Comparison of ENCODE assay signal across 20 mouse cellular contexts in the genomic region with DNA sequence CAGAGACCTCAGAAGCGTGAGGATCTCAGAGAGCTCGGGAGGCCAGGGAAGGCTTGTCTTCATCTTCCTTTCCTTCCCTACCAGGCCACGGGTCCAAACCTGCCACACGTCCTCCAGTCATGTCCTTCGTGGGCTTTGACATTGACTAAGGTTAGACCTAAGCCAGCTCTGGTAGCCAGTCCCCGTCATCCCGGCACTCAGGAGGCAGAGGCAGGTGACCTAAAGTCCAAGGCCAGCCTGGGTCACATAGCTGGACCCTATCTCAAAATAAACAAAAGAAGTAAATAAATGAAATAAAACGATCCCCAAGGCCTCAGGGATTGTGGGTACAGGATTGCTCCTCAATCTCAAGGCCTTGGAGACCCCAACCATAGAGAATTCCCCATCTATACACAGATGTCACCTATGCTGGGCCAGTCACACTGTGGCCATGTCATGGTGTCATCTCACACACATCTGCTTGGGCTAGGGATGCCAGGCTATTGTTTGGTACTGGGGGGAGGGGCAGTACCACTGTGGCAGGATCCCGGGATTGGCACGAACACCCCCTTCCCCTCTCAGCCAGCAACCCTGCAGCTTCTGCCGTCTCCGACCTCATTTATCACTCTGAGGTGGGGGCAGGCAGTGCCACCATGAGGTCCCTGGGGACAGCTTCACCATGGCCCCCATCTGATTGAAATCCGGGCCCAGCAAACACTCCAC. TPM values are rescaled to one million over a fixed set of nuclear protein-coding genes. Genes with fewer than 3 reads are reported as not detected.
DNase-seq lines count a peak whose midpoint lies in the region; ATAC-seq lines count a peak whose summit lies in the region.
"Had no signal": no experiment of that assay in that cellular context is flagged by ENCODE, and none has a peak within 500 bp of the region (broad histone marks: within the 10 kb centered on the region; RNA-seq: fewer than 3 reads in every experiment).

No protein-coding gene starts in this region.

- no peaks in the 10 kb centered on the region for H3K36me3 ChIP-seq in midbrain, embryonic 13.5 days
- H3K36me3 ChIP-seq in midbrain, embryonic 14.5 days (ENCODE audit: control insufficient read depth, insufficient read depth, low read length): no peaks in the 10 kb centered on the region
- no peaks in the 10 kb centered on the region for H3K36me3 ChIP-seq in hindbrain, embryonic 16.5 days (ENCODE audit: control insufficient read depth, insufficient read depth, low read length)
- H3K36me3 ChIP-seq: forebrain, embryonic 15.5 days; G1E; limb, embryonic 12.5 days had no signal

- ATAC-seq in midbrain, embryonic 13.5 days: no peak
- no peak for ATAC-seq in midbrain, embryonic 14.5 days (ENCODE audit: low FRiP score, low TSS enrichment)
- peak; percentile 46; the same call in 1 of the 2 replicates for ATAC-seq in hindbrain, embryonic 16.5 days
- ATAC-seq: CD4-positive, CD25-positive, alpha-beta regulatory T cell, adult 4 months; forebrain, embryonic 15.5 days; intestine, postnatal 0 days had no signal

- H3K9me3 ChIP-seq in midbrain, embryonic 13.5 days: peaks cover 3% of the 10 kb centered on the region; the same call in 1 of the 2 replicates
- no peaks in the 10 kb centered on the region for H3K9me3 ChIP-seq in midbrain, embryonic 14.5 days (ENCODE audit: control insufficient read depth, low read length)
- H3K9me3 ChIP-seq in hindbrain, embryonic 16.5 days (ENCODE audit: control insufficient read depth, low read length): no peaks in the 10 kb centered on the region
- H3K9me3 ChIP-seq: forebrain, embryonic 15.5 days had no signal

- 0 out of 2 replicates have a peak overlapping the region, but pooled peaks have one; percentile 19 for H3K27ac ChIP-seq in midbrain, embryonic 13.5 days
- H3K27ac ChIP-seq in midbrain, embryonic 14.5 days (replicated peaks; ENCODE audit: low read depth, low read length): no peak overlapping the region
- H3K27ac ChIP-seq in hindbrain, embryonic 16.5 days (ENCODE audit: low read depth, low read length): no peak overlapping the region
- H3K27ac ChIP-seq: forebrain, embryonic 15.5 days; limb, embryonic 12.5 days; macrophage had no signal

- H3K4me3 ChIP-seq in midbrain, embryonic 13.5 days (replicated peaks): no peak overlapping the region
- no peak overlapping the region for H3K4me3 ChIP-seq in midbrain, embryonic 14.5 days (replicated peaks; ENCODE audit: low read depth, low read length)
- no peak overlapping the region for H3K4me3 ChIP-seq in hindbrain, embryonic 16.5 days (ENCODE audit: low read length)
- H3K4me3 ChIP-seq: forebrain, embryonic 15.5 days; limb, embryonic 12.5 days had no signal

- 73% methylated on average over 13 of the region's 13 CpGs for WGBS in midbrain, embryonic 13.5 days
- 73% methylated on average over 13 of the region's 13 CpGs for WGBS in midbrain, embryonic 14.5 days
- WGBS in hindbrain, embryonic 16.5 days: 60% methylated on average over 13 of the region's 13 CpGs

- DNase-seq in cerebellum, adult 9-10 months: peak; percentile 17
- DNase-seq in cerebellum, postnatal 25 days: no peak
- peak; percentile 31 for DNase-seq in layer of hippocampus, adult 9-10 months (ENCODE audit: low spot score)
- DNase-seq in layer of hippocampus, postnatal 36 days: no peak
- DNase-seq in midbrain, embryonic 14.5 days: no peak
- no peak for DNase-seq in kidney, postnatal 25 days
- DNase-seq: cerebellum, adult 9-11 months; gastrocnemius, postnatal 36 days; kidney, postnatal 10 days; lung, adult 2 months; thymus, postnatal 25 days had no signal

- no peaks in the 10 kb centered on the region for H3K27me3 ChIP-seq in midbrain, embryonic 13.5 days
- H3K27me3 ChIP-seq in midbrain, embryonic 14.5 days (ENCODE audit: control insufficient read depth, insufficient read depth, low read length): no peaks in the 10 kb centered on the region
- H3K27me3 ChIP-seq in hindbrain, embryonic 16.5 days (replicated peaks; ENCODE audit: control insufficient read depth, insufficient read depth, low read length): no peaks in the 10 kb centered on the region
- H3K27me3 ChIP-seq: forebrain, embryonic 15.5 days had no signal

- H3K4me1 ChIP-seq in midbrain, embryonic 13.5 days (replicated peaks): peaks cover 24% of the 10 kb centered on the region
- H3K4me1 ChIP-seq in midbrain, embryonic 14.5 days (ENCODE audit: control insufficient read depth, insufficient read depth, low read length): peaks cover 10% of the 10 kb centered on the region
- peaks cover 11% of the 10 kb centered on the region for H3K4me1 ChIP-seq in hindbrain, embryonic 16.5 days (ENCODE audit: control insufficient read depth, insufficient read depth, low read depth, low read length)

- H3K9ac ChIP-seq in midbrain, embryonic 13.5 days (replicated peaks): peak overlapping the region; percentile 20; the same call in 1 of the 2 replicates
- H3K9ac ChIP-seq in midbrain, embryonic 14.5 days (replicated peaks; ENCODE audit: low read length): no peak overlapping the region
- no peak overlapping the region for H3K9ac ChIP-seq in hindbrain, embryonic 16.5 days (ENCODE audit: low read depth, low read length)
- H3K9ac ChIP-seq: forebrain, embryonic 15.5 days; limb, embryonic 12.5 days had no signal

- no peak overlapping the region for H3K4me2 ChIP-seq in midbrain, embryonic 13.5 days (replicated peaks)
- H3K4me2 ChIP-seq in midbrain, embryonic 14.5 days (ENCODE audit: low read length): no peak overlapping the region
- no peak overlapping the region for H3K4me2 ChIP-seq in hindbrain, embryonic 16.5 days (ENCODE audit: low read length)
- H3K4me2 ChIP-seq: forebrain, embryonic 15.5 days; heart, embryonic 11.5 days; limb, embryonic 12.5 days had no signal

RNA-seq across cellular contexts. Expression of a gene that starts 15.2 kb away (rescaled TPM):
- total RNA-seq in layer of hippocampus, postnatal 36 days (2021): 1 to 10 TPM; 4.6 to 5.8 TPM
- 5.1 and 6.1 TPM in 2 replicates for polyA plus RNA-seq in midbrain, embryonic 13.5 days (2015; fragmentation: Nextera tagmentation; extraction: Ambion mirVana)
- 5.7 and 7.0 TPM in 2 replicates for polyA plus RNA-seq in midbrain, embryonic 14.5 days (2014; fragmentation: Nextera tagmentation; extraction: Ambion mirVana)
- 4.7 and 4.9 TPM in 2 replicates for polyA plus RNA-seq in hindbrain, embryonic 16.5 days (2015; fragmentation: Nextera tagmentation; extraction: Ambion mirVana)
- polyA plus RNA-seq: CD4-positive, CD25-positive, alpha-beta regulatory T cell, adult 4 months had no signal

Comparison
In these comparisons a context has a peak if more than half of its experiments do, and no peak if none do; other contexts are left out.
1. DNase-seq: peak in cerebellum, adult 9-10 months (single experiment) and layer of hippocampus, adult 9-10 months (single experiment); none in cerebellum, postnatal 25 days (0 of 2), layer of hippocampus, postnatal 36 days (0 of 2), midbrain, embryonic 14.5 days (single experiment) and kidney, postnatal 25 days (0 of 2).